Mouse (Mus musculus): ENCODE results near the gene Cst6. TPM values are rescaled to one million over a fixed set of nuclear protein-coding genes. Genes with fewer than 3 reads are reported as not detected.
A peak's percentile ranks its signal among the peaks of the same experiment; 100 is the strongest.

Cst6 gene
- polyA plus RNA-seq, 1 experiment: 6.6 TPM

DNA sequence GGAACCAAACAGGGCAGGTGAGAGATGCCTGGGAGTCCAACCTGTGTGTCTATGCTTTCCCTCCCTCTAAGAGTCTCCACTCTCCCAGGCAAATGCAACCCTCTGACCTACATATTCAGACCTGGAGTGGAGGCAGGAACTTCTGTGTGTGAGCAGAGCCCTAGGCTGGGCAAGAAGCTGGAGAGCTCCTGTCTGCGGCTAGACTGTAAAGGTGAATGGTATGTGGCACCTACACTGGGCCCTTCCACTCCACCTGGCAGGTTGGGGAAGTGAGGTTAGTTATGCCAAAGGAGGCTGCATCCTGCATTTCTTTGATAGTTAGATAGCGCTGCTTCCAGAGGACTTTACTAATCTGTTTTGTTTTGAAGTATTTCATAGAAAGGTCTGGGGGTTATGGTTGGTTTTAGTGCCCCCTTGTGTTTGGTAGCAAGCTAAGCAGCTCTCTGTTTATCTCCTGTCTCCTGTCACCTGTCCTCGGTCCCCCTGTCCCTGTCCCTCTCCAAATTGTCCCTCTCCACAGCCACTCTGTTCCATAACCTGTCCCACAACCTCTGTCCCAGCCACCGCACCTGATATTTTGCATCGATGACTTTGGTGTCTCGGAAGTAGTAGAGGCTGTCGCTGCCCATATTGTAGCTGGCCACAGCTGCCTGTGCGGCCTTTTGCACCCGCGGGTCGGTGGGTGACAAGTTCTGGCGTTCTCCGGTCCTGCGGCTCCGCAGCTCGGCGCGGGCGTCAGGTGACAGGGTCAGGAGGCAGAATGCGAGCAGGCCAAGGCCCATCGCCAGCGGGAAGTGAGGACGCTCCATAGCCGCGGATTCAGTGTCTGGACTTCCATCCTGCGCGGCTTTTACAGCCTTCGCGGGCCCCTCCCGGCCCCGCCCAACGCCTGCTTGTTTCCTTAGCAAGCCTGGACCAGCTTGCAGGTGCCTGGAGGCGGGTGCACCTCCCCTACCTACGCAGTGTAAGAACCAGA lies 560 bp downstream of the Cst6 start:
- no peak for DNase-seq (ENCODE audit: low read depth)

DNA sequence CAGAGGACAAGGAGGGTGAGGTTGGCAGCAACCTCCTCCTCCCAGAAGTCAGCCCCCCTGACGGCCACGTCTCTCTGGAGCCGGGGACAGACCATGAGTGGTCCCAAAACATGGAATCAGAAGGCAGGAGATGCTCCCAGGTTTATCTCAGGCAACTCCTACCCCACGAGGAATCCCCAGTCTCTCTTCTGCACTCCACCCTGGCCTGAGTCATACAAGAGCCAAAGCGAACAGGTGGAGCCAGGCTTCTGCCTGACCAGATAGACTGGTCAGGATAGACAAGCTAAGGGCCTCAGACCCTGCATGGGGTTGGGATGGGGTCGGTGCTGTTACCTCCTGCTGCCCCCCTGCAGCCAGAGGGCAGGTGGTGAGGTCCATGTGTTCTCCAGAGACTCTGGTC lies 1.3 kb downstream of the Cst6 start:
- no peak for DNase-seq (ENCODE audit: low read depth)

DNA sequence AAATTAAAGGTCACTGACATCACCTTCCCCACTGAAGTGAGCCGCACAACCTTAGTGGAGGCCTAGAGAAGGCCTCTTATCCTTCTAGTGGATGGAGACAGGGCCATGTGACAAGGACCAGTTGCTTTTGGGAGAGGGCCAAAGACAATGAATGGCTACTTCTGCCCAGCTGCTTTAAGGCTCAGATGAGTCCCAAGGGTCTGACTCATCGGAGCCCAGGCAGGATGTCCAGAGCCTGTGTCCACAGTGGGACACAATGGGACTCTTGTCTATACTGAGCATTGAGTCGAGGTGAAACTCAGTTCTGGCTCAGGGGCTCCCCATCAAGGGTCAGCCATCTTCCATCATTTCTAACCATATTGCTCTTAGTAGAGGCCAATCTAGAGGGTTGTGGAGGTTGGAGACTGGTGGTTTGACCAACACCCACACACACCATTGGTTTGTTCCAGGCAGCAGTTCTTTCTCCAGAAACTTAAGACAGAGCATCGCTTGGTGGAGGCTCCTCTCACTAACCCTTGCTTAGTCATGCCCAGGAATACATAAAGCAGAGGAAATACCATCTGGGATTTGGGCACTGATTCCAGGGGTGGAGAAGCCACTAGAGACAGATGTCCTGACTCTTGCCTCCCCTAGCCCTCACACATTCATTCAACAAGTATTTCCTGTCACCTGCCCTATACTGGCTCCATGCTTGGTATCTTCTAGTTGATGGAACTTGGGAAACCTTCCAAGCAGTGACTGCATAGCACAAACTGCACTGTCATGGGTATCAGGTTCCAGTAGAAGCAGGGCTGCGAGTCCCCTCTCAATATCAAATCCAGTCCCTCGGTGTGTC lies 3.9 kb downstream of the Cst6 start:
- no peak for DNase-seq (ENCODE audit: low read depth)

DNA sequence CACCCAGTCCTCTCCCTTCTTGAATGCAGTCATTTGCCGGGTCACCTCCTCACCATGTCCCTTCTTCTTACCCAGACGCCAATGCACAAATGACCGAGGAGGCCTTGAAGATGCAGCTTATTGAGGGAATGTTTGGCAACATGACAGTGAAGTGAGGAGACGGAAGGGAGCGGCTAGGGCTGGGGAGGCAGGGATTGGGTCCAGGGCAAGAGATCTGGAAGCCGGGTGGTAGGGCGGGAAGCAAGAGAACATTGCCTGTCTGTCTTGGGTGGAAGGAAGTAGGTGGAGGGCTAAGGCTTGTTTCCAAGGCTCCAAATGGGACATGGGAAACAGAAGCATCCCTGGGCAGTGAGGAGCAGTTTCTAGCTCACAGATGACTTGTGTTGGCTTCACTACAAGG lies 8.0 kb downstream of the Cst6 start:
- DNase-seq (ENCODE audit: low read depth): no peak

DNA sequence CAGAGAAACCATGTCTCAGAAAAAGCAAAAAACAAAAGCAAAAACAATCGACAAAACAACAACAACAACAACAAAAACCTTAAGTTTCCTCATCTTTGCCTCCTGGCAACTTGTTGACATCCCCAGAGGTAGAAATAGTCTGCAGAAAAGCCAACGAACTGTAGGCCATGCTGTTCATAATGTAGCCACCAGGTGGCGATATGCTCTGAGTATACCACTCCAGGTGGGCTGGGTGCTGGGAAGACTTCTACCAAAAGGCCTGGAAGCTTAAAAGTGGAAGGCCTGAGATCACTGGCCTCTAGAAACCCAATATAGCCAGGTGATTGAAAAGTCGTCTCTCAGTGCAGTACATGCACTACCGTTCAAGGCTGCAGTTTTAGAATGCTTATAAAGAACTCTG lies 11.4 kb downstream of the Cst6 start:
- no peak for DNase-seq (ENCODE audit: low read depth)

DNA sequence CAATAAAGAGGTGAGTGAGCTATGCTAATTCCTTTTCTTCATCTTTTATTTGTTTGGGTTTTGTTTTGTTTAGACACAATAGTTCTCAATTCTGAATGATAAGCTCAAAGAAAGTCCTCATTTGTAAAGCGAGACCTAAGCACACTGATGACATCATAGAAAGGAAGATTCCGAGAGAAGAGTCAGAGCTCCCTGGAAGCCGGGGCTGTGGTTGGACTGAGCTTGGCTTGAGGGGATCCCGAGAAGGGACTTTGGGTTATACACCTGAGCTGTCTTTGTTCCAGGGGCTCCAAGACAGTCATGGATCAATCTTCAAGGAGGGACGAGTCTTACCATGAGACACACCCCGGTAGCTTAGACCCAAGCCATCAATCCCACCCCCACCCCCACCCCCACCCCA lies 13.9 kb downstream of the Cst6 start, which contains the start of gene Catsper1:
Gene Catsper1, plus strand, starts transcription at position 301 of the 400 bp plus-strand sequence.
- DNase-seq (ENCODE audit: low read depth): no peak

DNA sequence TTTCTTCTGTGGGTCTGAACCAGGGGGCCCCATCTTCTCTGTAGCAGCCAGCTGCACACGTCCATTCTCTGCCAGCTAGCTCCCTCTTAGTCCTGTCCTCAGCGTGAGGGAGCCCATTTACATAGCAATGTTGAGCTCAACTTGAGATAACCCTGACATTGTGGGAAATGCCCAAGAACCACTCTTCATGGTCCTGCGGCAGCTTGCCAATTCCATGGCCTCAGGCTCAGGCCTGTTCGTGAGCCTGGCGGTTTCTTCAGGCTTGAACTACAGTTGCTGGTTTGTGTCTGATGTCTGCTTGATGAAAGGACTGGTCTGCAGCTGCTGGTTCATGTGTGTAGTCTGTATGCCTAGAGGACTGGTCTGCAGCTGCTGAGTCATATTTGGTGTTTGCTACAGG lies 14.6 kb downstream of the Cst6 start:
- no peak for DNase-seq (ENCODE audit: low read depth)

DNA sequence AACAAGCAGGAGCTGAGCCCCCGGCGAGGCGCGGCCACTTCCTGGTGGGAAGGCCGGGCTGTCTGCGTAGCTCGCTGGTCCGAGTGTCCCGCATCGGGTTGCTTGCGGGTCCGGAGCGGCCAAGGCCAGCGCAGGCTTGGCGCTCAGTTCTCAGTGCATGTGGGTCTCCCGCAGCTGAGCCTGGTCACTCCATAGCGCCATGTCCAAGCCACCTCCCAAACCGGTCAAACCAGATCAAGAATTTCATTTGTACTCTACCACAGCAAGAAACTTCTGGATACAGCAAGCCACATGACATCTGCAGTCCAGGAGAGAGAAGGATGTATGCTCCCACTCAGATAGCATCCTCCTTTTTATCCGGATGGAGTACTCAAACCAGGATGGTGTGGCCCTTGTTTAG lies 21.4 kb downstream of the Cst6 start:
- no peak for DNase-seq (ENCODE audit: low read depth)

DNA sequence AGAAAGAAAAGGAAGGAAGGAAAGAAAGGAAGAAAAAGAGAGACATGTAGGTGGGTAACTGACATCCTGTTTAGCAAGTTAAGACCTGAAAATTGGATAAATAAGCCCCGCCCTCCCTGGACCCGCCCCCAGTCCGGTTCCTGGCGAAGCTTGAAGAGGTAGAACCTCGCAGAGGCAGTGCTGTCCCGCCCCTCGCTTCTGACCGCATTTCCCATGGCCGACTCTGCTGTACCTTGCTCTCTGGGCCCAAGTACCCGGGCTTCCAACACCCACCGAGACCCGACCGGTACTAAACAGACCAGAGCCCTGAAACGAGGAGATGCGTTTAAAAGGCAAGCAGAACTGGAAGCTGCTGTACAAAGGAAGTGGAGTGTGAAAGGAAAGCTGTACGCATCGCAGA lies 25.6 kb downstream of the Cst6 start:
- DNase-seq (ENCODE audit: low read depth): no peak

DNA sequence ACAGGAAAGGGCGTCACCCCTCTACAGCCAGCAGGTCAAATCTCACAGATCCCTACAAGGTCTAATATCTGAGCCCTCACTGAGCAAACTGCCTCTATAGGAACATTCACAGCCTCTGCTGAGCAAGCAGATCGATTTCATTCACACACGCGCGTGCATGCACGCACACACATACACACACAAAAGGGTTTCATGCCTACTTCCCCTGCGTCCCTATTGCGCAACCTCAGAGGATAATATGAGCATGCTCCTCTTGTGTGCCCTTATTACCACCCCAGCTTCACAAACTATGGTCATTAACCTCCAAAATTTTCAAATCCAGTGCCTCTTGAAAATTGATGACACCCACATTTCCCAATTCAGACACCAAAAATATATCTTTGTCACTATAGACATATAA lies 36.2 kb downstream of the Cst6 start:
- DNase-seq (ENCODE audit: low read depth): no peak

DNA sequence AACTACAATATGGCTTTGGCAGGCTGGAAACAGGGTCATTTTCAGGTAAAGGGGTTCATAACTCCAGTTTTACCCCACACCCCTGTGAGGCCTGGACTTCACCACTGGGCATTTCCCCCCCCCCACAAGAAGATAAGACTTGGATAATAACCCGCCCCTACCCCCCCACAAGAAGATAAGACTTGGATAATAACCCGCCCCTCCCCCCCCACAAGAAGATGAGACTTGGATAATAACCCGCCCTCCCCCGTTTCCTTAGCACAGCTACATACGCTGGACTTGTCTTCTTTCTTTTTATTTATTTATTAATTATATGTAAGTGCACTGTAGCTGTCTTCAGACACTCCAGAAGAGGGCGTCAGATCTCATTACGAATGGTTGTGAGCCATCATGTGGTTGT lies 40.3 kb downstream of the Cst6 start:
- DNase-seq (ENCODE audit: low read depth): no peak

DNA sequence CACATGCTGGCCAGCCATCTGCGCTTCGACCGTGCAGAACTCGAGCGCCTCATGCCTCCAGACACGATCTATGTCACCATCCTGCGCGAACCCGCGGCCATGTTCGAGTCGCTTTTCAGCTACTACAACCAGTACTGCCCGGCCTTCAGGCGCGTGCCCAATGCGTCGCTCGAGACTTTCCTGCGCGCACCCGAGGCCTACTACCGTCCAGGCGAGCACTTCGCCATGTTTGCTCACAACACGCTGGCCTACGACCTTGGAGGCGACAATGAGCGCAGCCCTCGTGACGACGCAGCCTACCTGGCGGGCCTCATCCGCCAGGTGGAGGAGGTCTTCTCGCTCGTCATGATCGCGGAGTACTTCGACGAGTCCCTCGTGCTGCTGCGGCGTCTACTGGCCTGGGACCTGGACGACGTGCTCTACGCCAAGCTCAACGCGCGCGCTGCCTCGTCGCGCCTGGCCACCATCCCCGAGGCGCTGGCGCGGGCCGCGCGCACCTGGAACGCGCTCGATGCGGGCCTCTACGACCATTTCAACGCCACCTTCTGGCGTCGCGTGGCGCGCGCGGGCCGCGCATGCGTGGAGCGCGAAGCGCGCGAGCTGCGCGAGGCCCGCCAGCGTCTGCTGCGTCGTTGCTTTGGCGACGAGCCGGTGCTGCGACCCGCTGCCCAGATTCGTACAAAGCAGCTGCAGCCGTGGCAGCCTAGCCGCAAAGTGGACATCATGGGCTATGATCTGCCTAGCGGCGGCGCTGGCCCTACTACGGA lies 42.2 kb downstream of the Cst6 start:
- no peak for DNase-seq (ENCODE audit: low read depth)

DNA sequence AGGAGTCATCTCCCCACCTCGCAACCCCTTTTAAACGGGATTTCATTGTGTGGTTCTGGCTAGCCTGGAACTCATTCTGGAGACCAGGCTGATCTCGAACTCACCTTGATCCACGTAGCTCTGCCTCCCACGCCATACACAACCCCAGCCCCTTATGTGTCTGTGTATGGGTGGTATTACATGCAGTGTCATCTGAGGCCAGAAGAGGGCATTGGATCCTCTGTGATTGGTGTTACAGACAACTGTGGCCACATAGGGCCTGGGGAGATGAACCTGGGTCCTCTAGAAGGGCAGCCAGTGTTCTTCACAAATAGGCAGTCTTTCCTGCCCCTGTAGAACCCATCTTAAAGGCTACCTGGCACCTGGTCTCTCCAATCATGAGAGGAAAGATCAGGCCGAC lies 43.1 kb downstream of the Cst6 start:
- DNase-seq (ENCODE audit: low read depth): no peak

DNA sequence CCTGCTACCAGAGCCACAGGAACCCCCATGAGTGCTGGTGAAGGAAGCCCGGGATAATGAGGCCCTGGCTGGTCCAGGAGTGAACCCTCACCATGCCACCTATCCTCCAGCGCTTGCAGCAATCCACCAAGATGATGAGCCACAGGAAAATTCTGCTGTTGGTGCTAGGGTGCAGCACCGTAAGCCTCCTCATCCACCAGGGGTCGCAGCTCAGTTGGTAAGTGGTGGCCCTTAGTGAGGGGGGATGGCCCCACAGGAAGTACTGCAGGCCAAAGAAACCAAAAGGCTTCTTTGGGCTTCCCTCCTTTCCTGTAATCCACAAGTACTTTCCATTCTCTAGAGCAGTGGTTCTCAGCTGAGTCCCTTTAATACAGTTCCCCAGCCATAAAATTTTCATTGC lies 46.9 kb downstream of the Cst6 start:
- no peak for DNase-seq (ENCODE audit: low read depth)

DNA sequence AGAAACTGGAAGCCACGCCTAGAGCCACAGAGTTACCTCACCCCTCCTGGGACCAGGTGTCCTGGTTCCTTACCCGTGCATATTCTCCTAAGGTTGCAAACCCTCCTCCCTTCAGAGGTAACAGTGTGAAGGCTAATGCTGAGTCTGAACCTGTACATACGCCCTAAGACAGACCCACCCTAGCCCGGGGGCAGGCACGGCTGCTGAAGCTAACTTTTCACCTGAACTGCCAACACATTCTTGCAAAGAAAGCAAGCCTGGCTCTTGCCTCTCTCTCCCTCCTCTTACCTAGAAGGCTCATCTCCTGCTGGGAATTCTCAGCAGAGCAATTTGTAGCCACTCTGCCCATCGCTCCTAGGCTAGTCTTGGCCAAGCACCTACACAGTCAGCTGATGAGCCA lies 48.8 kb downstream of the Cst6 start:
- DNase-seq (ENCODE audit: low read depth): no peak

DNA sequence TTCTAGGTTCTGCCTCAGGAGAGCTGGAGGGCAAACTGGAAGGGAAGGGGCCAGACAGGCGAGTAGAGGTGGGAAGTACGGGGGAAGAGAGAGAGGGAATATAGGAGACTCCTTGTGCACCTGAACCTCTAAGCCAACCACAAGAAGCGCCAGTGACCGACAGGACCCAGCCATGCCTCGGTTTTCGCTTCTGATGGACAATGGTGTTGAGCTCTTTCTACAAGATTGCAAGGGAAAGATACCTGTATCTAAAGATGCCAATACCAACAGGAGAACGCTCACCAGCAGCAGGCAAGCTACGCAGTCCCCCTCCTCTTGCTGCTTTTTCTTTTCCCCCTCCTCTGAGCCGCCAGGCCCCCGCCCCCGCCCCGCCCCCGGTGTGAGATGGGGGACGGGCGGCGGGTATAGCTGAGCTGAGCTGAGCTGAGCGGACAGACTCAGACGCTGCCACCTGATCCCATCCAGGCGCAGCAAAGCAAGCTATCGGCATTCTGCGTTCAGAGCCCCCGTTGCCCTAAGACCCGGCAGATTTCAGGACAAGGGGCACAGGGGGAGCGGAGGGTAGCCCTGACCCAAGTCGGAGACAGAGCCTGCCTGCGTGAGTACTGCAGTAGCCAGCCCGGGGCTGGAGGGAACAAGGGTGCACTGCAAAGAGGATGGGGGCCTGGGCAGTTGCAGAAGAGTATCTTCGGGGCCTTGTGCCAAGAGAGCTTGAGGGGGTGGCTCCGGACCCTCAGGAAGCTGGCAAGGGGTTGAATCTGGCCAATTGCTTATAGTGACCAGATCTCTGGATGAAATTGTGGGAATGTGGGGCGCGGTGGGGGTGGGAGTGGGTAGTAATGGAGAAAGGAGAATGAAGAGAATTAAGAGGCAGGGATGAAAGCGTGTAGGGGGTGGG lies 51.2 kb downstream of the Cst6 start, which contains the start of gene Gal3st3:
Gene Gal3st3, plus strand, starts transcription at position 429 of the 898 bp plus-strand sequence.
- no peak for DNase-seq (ENCODE audit: low read depth)

DNA sequence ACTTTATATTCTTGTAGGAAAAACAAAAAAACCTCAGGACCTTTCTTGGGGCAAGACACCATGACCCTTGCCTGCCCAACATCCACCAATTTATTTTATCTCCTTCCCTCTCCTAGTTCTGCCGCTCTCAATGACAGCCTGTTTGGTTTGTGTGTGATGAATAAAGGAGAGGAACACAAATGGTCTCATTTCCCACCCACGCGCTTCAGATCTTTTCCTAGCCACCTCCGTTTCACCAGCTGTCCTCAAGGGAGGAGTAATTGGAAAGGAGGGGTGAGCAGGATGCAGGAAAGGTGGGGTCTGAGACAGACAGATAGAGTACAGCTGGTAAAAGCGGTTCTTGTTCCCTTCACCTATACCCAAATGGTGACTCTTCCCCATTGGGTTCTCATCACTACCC lies 52.7 kb downstream of the Cst6 start:
- DNase-seq (ENCODE audit: low read depth): no peak

DNA sequence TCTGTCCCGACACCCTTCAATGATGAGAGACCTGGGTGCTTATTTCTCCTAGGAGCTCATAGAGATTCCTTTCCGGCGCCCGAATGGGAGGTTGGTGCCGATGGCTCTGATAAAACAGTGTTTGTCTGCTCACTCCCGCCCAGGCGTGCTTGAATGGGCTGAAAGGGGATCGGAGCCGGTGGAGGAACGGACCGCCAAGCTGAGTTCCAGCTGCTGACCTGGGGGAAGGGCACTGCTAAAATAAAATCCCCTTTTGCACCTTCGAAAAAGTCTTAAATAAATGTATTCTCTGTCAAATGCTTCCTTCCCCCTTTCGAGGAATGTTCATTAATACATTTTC lies 53.7 kb downstream of the Cst6 start:
- no peak for DNase-seq (ENCODE audit: low read depth)

DNA sequence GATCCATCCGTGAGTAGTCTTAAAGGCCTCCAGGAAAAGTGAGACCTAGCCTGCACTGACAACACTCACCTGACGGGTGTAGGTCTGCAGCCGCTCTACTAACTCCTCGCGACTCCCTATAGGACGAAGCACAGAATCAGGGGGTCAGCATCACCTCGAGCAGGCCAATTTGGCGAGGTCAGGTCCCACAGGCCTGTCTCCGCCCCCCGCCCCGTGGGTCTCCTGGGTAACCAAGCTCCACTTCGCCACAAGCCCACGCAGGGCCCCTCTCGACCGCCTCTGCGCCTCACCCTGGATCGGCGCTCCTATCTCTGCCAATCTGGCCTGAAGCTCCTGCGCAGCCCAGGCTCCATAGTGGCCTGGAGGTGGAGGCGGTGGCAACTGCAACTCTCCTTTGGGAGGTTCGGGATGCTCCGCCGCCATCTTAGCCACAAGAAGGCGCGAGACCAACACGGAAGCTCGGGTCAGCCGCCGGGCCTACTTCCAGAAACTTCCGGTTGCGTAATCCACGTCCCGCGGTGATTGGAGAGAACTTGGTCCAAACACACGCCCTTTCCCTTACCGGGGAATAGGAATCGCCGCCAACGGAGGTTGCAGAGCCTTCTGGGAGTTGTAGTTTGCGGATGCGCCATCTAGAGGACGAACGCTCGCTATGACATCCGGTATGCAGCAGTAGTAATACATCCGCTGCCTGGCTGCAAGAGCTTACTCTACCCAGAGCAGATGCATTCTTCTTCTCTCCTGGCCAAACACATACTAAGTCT lies 54.2 kb downstream of the Cst6 start, which contains the start of gene Sf3b2:
Gene Sf3b2, minus strand, starts transcription at position 484 of the 764 bp plus-strand sequence.
- peak; percentile 89 for DNase-seq (ENCODE audit: low read depth)

Measured in gonadal fat pad, adult 2 months (tissue).